8 mouse cellular contexts compared by ENCODE assay signal in genomic region chr9:25482999-25483347, GRCm38 (mm10). TPM values are rescaled to one million over a fixed set of nuclear protein-coding genes. Genes with fewer than 3 reads are reported as not detected.
DNase-seq lines count a peak whose midpoint lies in the region; ATAC-seq lines count a peak whose summit lies in the region.

No protein-coding gene starts in this region.

- 88% methylated on average over 9 of the region's 9 CpGs for WGBS in forebrain, embryonic 16.5 days
- WGBS in liver, embryonic 16.5 days (ENCODE audit: insufficient replicate concordance): 68% methylated on average over 9 of the region's 9 CpGs

- no peaks in the 10 kb centered on the region for H3K27me3 ChIP-seq in forebrain, embryonic 16.5 days (replicated peaks; ENCODE audit: control insufficient read depth, insufficient read depth, low read length)
- H3K27me3 ChIP-seq in liver, embryonic 16.5 days (ENCODE audit: control insufficient read depth, insufficient read depth, low read depth, low read length): peaks cover 2% of the 10 kb centered on the region; the same call in 1 of the 2 replicates

- peaks cover 37% of the 10 kb centered on the region for H3K4me1 ChIP-seq in forebrain, embryonic 16.5 days (replicated peaks; ENCODE audit: control insufficient read depth, insufficient read depth, low read length)
- H3K4me1 ChIP-seq in liver, embryonic 16.5 days (ENCODE audit: control insufficient read depth, low read depth, low read length): peaks cover 15% of the 10 kb centered on the region

- ATAC-seq in forebrain, embryonic 16.5 days: no peak
- no peak for ATAC-seq in liver, embryonic 16.5 days (ENCODE audit: low read depth)
- ATAC-seq in activated CD4-positive, CD25-positive, alpha-beta regulatory T cell, adult 4 months: no peak

- no peak overlapping the region for H3K27ac ChIP-seq in forebrain, embryonic 16.5 days (ENCODE audit: low read length)
- no peak overlapping the region for H3K27ac ChIP-seq in liver, embryonic 16.5 days (ENCODE audit: low read length)

- no peaks in the 10 kb centered on the region for H3K36me3 ChIP-seq in forebrain, embryonic 16.5 days (ENCODE audit: control insufficient read depth, insufficient read depth)
- H3K36me3 ChIP-seq in liver, embryonic 16.5 days (ENCODE audit: control insufficient read depth, insufficient read depth): no peaks in the 10 kb centered on the region

- no peaks in the 10 kb centered on the region for H3K9me3 ChIP-seq in forebrain, embryonic 16.5 days (ENCODE audit: control insufficient read depth, low read length)
- no peaks in the 10 kb centered on the region for H3K9me3 ChIP-seq in liver, embryonic 16.5 days (replicated peaks; ENCODE audit: control insufficient read depth, low read length)

- peak overlapping the region; percentile 83 for H3K4me2 ChIP-seq in forebrain, embryonic 16.5 days (ENCODE audit: low read length)
- H3K4me2 ChIP-seq in liver, embryonic 16.5 days (ENCODE audit: low read depth, low read length): peak overlapping the region; percentile 83

- intact Hi-C loops in left cerebral cortex, postnatal 4 days (cut with DNase I): loop anchor here (5.0 kb wide), 1 partner anchor 166 kb away; no protein-coding TSS in a partner anchor

- peak; percentile 19 for DNase-seq in gastrocnemius, postnatal 10 days
- no peak for DNase-seq in gastrocnemius, adult 8-10 months (ENCODE audit: low spot score in 2 of 2)
- DNase-seq in A20 (ENCODE audit: low read depth, low spot score): peak; percentile 1
- DNase-seq in frontal cortex, postnatal 25 days (ENCODE audit: low spot score in 2 of 2): no peak
- DNase-seq in left cerebral cortex, postnatal 4 days: no peak

- peak overlapping the region; percentile 5 for H3K4me3 ChIP-seq in forebrain, embryonic 16.5 days (replicated peaks; ENCODE audit: low read length)
- H3K4me3 ChIP-seq in liver, embryonic 16.5 days (ENCODE audit: low read depth, low read length): peak overlapping the region; percentile 68

- no peak overlapping the region for H3K9ac ChIP-seq in forebrain, embryonic 16.5 days (replicated peaks; ENCODE audit: low read depth, low read length)
- H3K9ac ChIP-seq in liver, embryonic 16.5 days (ENCODE audit: low read depth, low read length): no peak overlapping the region

RNA-seq across cellular contexts. Expression of gene Eepd1, which starts 1.6 kb away (rescaled TPM):
- total RNA-seq in gastrocnemius, postnatal 10 days (2021): 10 to 100 TPM; 49.4 to 59.9 TPM
- total RNA-seq in gastrocnemius, adult 8-10 months (2022): 100 to 1,000 TPM; 116 to 150 (median 135) TPM
- polyA plus RNA-seq in forebrain, embryonic 16.5 days (2015; fragmentation: Nextera tagmentation; extraction: Ambion mirVana): 12.4 and 17.7 TPM in 2 replicates
- polyA plus RNA-seq in liver, embryonic 16.5 days (2015; fragmentation: Nextera tagmentation; extraction: Ambion mirVana): 6.3 and 7.0 TPM in 2 replicates
- polyA plus RNA-seq in activated CD4-positive, CD25-positive, alpha-beta regulatory T cell, adult 4 months (2017; shearing (Covaris generic)): under 1 TPM; 0.32 to 0.56 TPM
- 10 to 100 TPM; 17.2 to 17.5 TPM for total RNA-seq in left cerebral cortex, postnatal 4 days (2021)

Comparison
In these comparisons a context has a peak if more than half of its experiments do, and no peak if none do; other contexts are left out.
1. DNase-seq: peak in gastrocnemius, postnatal 10 days (single experiment) and A20 (single experiment); none in gastrocnemius, adult 8-10 months (0 of 2), frontal cortex, postnatal 25 days (0 of 2) and left cerebral cortex, postnatal 4 days (single experiment).